Mouse (Mus musculus): ENCODE measurements around the gene Cer1. TPM values are rescaled to one million over a fixed set of nuclear protein-coding genes. Genes with fewer than 3 reads are reported as not detected.

Gene Cer1
- polyA plus RNA-seq, 1 experiment from 2014 or later: not detected

DNA sequence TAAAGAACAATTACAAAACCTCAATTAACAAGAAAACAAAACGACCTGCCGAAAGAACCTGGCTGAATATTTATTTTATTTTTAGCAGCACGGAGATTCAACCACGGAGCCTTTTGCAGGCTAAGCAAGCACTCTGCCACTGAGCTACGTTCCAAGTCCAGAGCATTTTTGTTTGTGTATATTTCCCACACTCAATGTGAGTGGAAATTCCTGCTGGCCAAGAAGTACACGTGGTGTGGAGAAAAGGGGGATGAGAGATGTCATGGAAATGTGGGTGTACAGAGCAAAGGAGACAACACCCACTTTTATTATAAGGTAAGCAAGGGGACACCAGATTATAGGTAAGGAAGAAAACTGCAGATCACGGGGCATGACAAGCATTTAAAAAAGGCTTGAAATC, 30.6 kb upstream of the Cer1 start:
- 68% methylated on average over 7 of the region's 7 CpGs for WGBS
- no peaks in the 10 kb centered on the region for H3K36me3 ChIP-seq (ENCODE audit: control insufficient read depth, insufficient read depth, low read length)
- H3K4me1 ChIP-seq (replicated peaks; ENCODE audit: control insufficient read depth, insufficient read depth, low read length): no peaks in the 10 kb centered on the region
- H3K27me3 ChIP-seq (replicated peaks; ENCODE audit: control insufficient read depth, insufficient read depth, low read length): no peaks in the 10 kb centered on the region
- DNase-seq (ENCODE audit: low spot score) (no peak), ATAC-seq (replicated peaks; ENCODE audit: low FRiP score) (no peak)
- H3K27ac ChIP-seq (ENCODE audit: low read depth, low read length): no peak overlapping the region
- no peak overlapping the region for H3K9ac ChIP-seq (ENCODE audit: low read depth, low read length)
- H3K4me3 ChIP-seq (ENCODE audit: low read depth, low read length): no peak overlapping the region
- no peak overlapping the region for H3K4me2 ChIP-seq
- H3K9me3 ChIP-seq (ENCODE audit: control insufficient read depth, low read length): no peaks in the 10 kb centered on the region

DNA sequence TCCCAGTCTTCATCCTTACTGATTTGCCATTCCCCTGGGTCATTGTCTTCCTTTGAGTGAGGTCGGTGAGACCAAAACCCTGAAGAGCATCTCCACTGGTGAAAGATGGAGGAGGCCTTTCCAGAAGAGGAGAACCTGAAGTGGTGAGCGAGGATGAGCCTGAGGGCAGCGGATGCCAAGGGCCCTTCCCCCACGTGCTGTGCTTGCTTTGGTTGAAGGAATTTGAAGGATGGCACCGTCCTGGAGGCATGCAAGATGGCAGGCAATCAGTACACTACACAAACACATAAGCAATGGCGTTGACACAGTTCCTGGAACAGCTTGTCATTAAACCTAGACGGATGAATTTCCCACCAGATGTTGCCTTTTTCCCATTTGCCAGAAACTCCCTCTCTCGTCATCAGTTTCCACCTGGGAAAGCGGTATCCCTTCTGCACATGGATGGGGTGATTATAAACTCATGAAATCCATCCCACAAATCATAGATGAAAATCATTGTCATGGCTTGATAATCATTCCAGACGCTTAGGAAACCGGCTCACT, 29.7 kb upstream of the Cer1 start:
- Histone ChIP-seq H3K27me3 (replicated peaks; ENCODE audit: control insufficient read depth, insufficient read depth, low read length) (no peaks in the 10 kb centered on the region), H3K36me3 (ENCODE audit: control insufficient read depth, insufficient read depth, low read length) (no peaks in the 10 kb centered on the region), H3K27ac (ENCODE audit: low read depth, low read length) (no peak overlapping the region), H3K4me2 (no peak overlapping the region), H3K4me1 (replicated peaks; ENCODE audit: control insufficient read depth, insufficient read depth, low read length) (no peaks in the 10 kb centered on the region), H3K4me3 (ENCODE audit: low read depth, low read length) (no peak overlapping the region), H3K9ac (ENCODE audit: low read depth, low read length) (no peak overlapping the region), H3K9me3 (ENCODE audit: control insufficient read depth, low read length) (no peaks in the 10 kb centered on the region)
- ATAC-seq (replicated peaks; ENCODE audit: low FRiP score) (no peak), DNase-seq (ENCODE audit: low spot score) (no peak)
- WGBS: 79% methylated on average over 11 of the region's 11 CpGs

DNA sequence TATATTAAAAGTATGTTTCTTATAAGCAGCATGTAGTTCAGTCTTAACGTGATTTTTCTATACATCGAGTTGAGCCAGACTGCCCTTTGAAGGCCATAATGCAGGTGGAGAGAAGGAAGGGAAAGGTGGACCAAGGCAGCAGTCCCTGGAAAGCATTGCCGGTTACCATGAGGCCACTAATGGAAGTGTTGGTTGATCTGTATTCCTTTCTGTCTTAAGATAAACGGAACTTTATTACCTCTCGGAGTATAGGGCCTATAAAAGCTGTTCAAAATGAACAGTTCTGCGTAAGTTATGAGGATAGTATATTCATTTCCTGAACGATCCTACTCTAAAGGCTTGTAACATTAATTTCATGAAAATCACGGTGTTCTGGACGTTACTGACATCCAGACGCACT, 10.3 kb upstream of the Cer1 start:
- WGBS: 83% methylated on average over 10 of the region's 10 CpGs
- no peaks in the 10 kb centered on the region for H3K9me3 ChIP-seq (ENCODE audit: control insufficient read depth, low read length)
- no peak overlapping the region for H3K4me2 ChIP-seq
- H3K4me3 ChIP-seq (ENCODE audit: low read depth, low read length): no peak overlapping the region
- no peaks in the 10 kb centered on the region for H3K27me3 ChIP-seq (replicated peaks; ENCODE audit: control insufficient read depth, insufficient read depth, low read length)
- ATAC-seq (replicated peaks; ENCODE audit: low FRiP score) (no peak), DNase-seq (ENCODE audit: low spot score) (no peak)
- no peak overlapping the region for H3K9ac ChIP-seq (ENCODE audit: low read depth, low read length)
- no peak overlapping the region for H3K27ac ChIP-seq (ENCODE audit: low read depth, low read length)
- no peaks in the 10 kb centered on the region for H3K36me3 ChIP-seq (ENCODE audit: control insufficient read depth, insufficient read depth, low read length)
- H3K4me1 ChIP-seq (replicated peaks; ENCODE audit: control insufficient read depth, insufficient read depth, low read length): no peaks in the 10 kb centered on the region

DNA sequence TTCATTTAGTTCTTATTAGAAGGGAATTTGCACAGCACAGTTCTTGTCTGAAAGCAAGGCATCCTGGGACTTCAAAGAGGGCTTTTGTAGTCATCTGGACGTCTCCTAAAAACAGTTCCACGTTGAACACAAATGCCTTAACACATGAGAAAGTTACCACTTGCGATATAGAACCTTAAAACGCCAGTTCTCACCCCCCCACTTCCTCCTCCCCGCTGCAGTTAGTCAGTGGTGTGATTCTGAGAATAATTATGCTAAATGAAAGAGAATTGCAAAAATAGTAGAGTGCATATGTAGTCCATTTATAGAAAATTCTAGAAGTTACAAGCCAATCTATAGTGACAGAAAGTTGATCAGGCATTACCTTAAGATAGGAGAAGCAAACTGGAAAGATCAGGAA, 7.3 kb upstream of the Cer1 start:
- Histone ChIP-seq H3K4me1 (replicated peaks; ENCODE audit: control insufficient read depth, insufficient read depth, low read length) (no peaks in the 10 kb centered on the region), H3K27me3 (replicated peaks; ENCODE audit: control insufficient read depth, insufficient read depth, low read length) (no peaks in the 10 kb centered on the region), H3K4me2 (no peak overlapping the region), H3K9me3 (ENCODE audit: control insufficient read depth, low read length) (no peaks in the 10 kb centered on the region), H3K27ac (ENCODE audit: low read depth, low read length) (no peak overlapping the region), H3K9ac (ENCODE audit: low read depth, low read length) (no peak overlapping the region), H3K4me3 (ENCODE audit: low read depth, low read length) (no peak overlapping the region), H3K36me3 (ENCODE audit: control insufficient read depth, insufficient read depth, low read length) (no peaks in the 10 kb centered on the region)
- WGBS: 77% methylated on average over 5 of the region's 5 CpGs
- DNase-seq (ENCODE audit: low spot score) (no peak), ATAC-seq (replicated peaks; ENCODE audit: low FRiP score) (no peak)

DNA sequence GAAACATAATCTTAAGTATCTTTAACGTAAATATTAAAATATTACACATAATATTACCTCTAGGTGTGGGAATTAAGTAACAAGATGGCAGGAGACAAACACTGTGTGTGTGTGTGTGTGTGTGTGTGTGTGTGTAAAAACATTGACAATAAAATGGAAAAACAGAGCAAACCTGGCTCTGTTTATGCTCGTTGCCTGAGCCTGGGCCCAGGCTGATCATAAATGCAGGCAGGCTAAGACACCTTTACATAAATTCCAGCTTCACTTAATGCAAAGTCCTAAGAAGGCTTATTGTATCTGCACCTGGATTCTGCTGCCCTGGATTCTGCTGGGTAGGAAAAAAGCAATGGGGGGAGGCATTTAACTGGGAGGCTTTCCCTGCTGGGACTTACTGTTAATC, 6.6 kb upstream of the Cer1 start:
- Histone ChIP-seq H3K27me3 (replicated peaks; ENCODE audit: control insufficient read depth, insufficient read depth, low read length) (no peaks in the 10 kb centered on the region), H3K4me1 (replicated peaks; ENCODE audit: control insufficient read depth, insufficient read depth, low read length) (no peaks in the 10 kb centered on the region), H3K9ac (ENCODE audit: low read depth, low read length) (no peak overlapping the region), H3K9me3 (ENCODE audit: control insufficient read depth, low read length) (no peaks in the 10 kb centered on the region), H3K36me3 (ENCODE audit: control insufficient read depth, insufficient read depth, low read length) (no peaks in the 10 kb centered on the region), H3K27ac (ENCODE audit: low read depth, low read length) (no peak overlapping the region), H3K4me3 (ENCODE audit: low read depth, low read length) (no peak overlapping the region), H3K4me2 (no peak overlapping the region)
- WGBS: 83% methylated on average over 2 of the region's 2 CpGs
- DNase-seq (ENCODE audit: low spot score) (no peak), ATAC-seq (replicated peaks; ENCODE audit: low FRiP score) (no peak)

DNA sequence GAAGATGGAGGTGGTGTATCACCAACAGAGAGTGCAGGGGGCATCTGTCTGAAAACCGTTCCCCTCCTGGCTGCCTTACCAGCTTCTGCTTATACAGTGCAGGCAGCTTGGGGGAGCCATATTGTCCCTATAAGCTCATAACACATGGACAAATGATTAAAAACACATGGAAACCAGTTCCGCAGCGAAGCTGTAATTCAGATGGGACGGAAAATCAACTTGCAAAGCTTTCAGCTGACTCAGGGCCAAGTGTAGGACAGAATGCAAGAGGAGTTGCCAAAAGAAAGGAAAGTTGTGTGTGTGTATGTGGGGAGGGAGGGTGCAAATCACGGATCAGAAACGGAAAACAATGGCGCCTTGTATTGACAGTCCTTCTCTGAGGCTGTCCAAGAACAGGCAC, 6.1 kb upstream of the Cer1 start:
- Histone ChIP-seq H3K4me2 (no peak overlapping the region), H3K9me3 (ENCODE audit: control insufficient read depth, low read length) (no peaks in the 10 kb centered on the region), H3K9ac (ENCODE audit: low read depth, low read length) (no peak overlapping the region), H3K27me3 (replicated peaks; ENCODE audit: control insufficient read depth, insufficient read depth, low read length) (no peaks in the 10 kb centered on the region), H3K36me3 (ENCODE audit: control insufficient read depth, insufficient read depth, low read length) (no peaks in the 10 kb centered on the region), H3K27ac (ENCODE audit: low read depth, low read length) (no peak overlapping the region), H3K4me3 (ENCODE audit: low read depth, low read length) (no peak overlapping the region), H3K4me1 (replicated peaks; ENCODE audit: control insufficient read depth, insufficient read depth, low read length) (no peaks in the 10 kb centered on the region)
- WGBS: 85% methylated on average over 7 of the region's 7 CpGs
- ATAC-seq (replicated peaks; ENCODE audit: low FRiP score): no peak
- no peak for DNase-seq (ENCODE audit: low spot score)

DNA sequence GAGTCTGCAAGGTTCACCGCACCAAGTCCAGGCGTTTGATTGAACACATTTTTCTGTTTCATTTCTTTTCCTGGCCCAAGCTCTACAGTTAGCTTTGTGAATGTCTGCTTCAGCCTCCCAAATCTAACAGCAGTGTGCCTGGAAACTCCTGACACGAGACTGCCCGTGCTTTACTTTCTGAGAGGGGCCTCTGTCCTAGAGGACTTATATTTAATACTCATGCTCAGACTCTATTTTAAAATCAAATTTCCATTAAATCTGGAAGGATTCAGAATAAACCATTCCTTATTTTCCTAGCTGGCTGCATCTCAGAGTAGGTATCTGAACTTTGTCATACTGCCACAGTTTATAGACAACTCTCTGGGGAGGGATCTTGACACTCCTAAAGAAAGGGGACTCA, 5.6 kb upstream of the Cer1 start:
- 78% methylated on average over 4 of the region's 4 CpGs for WGBS
- DNase-seq (ENCODE audit: low spot score) (no peak), ATAC-seq (replicated peaks; ENCODE audit: low FRiP score) (no peak)
- Histone ChIP-seq H3K9me3 (ENCODE audit: control insufficient read depth, low read length) (no peaks in the 10 kb centered on the region), H3K4me2 (no peak overlapping the region), H3K4me3 (ENCODE audit: low read depth, low read length) (no peak overlapping the region), H3K27ac (ENCODE audit: low read depth, low read length) (no peak overlapping the region), H3K9ac (ENCODE audit: low read depth, low read length) (no peak overlapping the region), H3K27me3 (replicated peaks; ENCODE audit: control insufficient read depth, insufficient read depth, low read length) (no peaks in the 10 kb centered on the region), H3K4me1 (replicated peaks; ENCODE audit: control insufficient read depth, insufficient read depth, low read length) (no peaks in the 10 kb centered on the region), H3K36me3 (ENCODE audit: control insufficient read depth, insufficient read depth, low read length) (no peaks in the 10 kb centered on the region)

DNA sequence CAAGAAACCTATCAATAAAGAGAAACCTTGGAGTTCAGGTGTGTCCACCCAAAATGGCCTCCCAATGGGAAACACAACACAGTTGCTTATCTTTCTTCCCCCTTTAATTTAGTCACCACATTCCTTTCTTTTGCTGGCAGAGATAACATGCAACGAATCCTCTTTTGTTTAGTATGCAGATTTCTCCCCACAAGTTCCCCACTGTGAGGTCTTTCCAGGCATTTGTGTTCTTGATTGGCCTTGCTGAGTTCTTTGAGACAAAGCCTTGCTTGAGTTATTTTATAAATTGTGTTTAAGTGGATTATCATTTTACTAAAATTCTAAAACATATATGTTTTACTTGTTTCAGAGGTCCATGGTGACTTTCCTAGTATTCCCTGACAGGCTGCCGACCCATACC, 1.2 kb upstream of the Cer1 start:
- DNase-seq (ENCODE audit: low spot score) (no peak), ATAC-seq (replicated peaks; ENCODE audit: low FRiP score) (no peak)
- no peaks in the 10 kb centered on the region for H3K9me3 ChIP-seq (ENCODE audit: control insufficient read depth, low read length)
- H3K36me3 ChIP-seq (ENCODE audit: control insufficient read depth, insufficient read depth, low read length): no peaks in the 10 kb centered on the region
- no peaks in the 10 kb centered on the region for H3K4me1 ChIP-seq (replicated peaks; ENCODE audit: control insufficient read depth, insufficient read depth, low read length)
- no peaks in the 10 kb centered on the region for H3K27me3 ChIP-seq (replicated peaks; ENCODE audit: control insufficient read depth, insufficient read depth, low read length)
- H3K4me3 ChIP-seq (ENCODE audit: low read depth, low read length): no peak overlapping the region
- H3K4me2 ChIP-seq: no peak overlapping the region
- H3K27ac ChIP-seq (ENCODE audit: low read depth, low read length): no peak overlapping the region
- no peak overlapping the region for H3K9ac ChIP-seq (ENCODE audit: low read depth, low read length)
- 57% methylated on average over 2 of the region's 2 CpGs for WGBS

DNA sequence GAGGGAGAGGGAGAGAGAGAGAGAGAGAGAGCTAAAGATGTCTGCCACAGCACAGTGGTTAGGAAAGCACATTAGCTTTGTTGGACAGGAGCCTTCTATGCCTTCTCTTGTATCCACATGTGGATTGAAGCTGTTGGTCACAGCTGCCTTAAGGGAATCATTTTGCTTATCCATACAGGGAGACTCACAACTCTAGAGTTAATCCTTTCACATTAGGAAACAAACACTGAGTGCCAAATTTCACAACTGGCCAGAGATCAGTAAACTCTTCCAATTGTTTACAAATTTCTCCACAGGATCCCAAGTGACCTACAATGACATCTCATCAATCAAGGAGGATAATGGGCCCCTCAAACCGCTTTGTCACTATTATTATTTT, 576 bp upstream of the Cer1 start:
- Histone ChIP-seq H3K9ac (ENCODE audit: low read depth, low read length) (no peak overlapping the region), H3K9me3 (ENCODE audit: control insufficient read depth, low read length) (no peaks in the 10 kb centered on the region), H3K27me3 (replicated peaks; ENCODE audit: control insufficient read depth, insufficient read depth, low read length) (no peaks in the 10 kb centered on the region), H3K4me2 (no peak overlapping the region), H3K27ac (ENCODE audit: low read depth, low read length) (no peak overlapping the region), H3K4me1 (replicated peaks; ENCODE audit: control insufficient read depth, insufficient read depth, low read length) (no peaks in the 10 kb centered on the region), H3K36me3 (ENCODE audit: control insufficient read depth, insufficient read depth, low read length) (no peaks in the 10 kb centered on the region), H3K4me3 (ENCODE audit: low read depth, low read length) (no peak overlapping the region)
- WGBS: 37% methylated on average over 1 of the region's 1 CpGs
- no peak for DNase-seq (ENCODE audit: low spot score)
- ATAC-seq (replicated peaks; ENCODE audit: low FRiP score): no peak

Measured in liver, embryonic 11.5 days (tissue).